Mouse (Mus musculus) layer of hippocampus, postnatal 10 days (tissue): ENCODE results near the gene Slc5a6. TPM values are rescaled to one million over a fixed set of nuclear protein-coding genes. Genes with fewer than 3 reads are reported as not detected.
"Not testable (repeated sequence)": the region's sequence is repeated elsewhere in the genome, so short reads cannot be mapped to it uniquely, and the experiment has no call there.

Experiments
- DNase-seq, 2 experiments: peaks; one replicate each; pipeline ENCODE4 v3.0.0; 2021; ENCODE audit warnings: low spot score in 2 of 2
- total RNA-seq, 2 experiments: library from RNA; stranded (reverse); gene quantifications; 2 replicates each; pipeline ENCODE4 v1.2.3; 2021

Gene Slc5a6
- total RNA-seq, 2 experiments from 2014 or later, result 14.2 to 16.6 TPM

GRCm38 (mm10) chr5:31071059-31071458 lies 22.3 kb upstream of the Slc5a6 start:
- DNase-seq, result no peak

- DNase-seq, result no peak
Observed at GRCm38 (mm10) chr5:31069810-31070209, 21.1 kb upstream of the Slc5a6 start.

GRCm38 (mm10) chr5:31055216-31056140 lies 6.8 kb upstream of the Slc5a6 start:
- no peak for DNase-seq

GRCm38 (mm10) chr5:31054261-31055215 lies 5.8 kb upstream of the Slc5a6 start, which contains the start of gene Cad:
Cad (plus strand) TSS chr5:31054780.
- peak; percentile 92 to 94 for DNase-seq

GRCm38 (mm10) chr5:31053728-31054127 lies 5.0 kb upstream of the Slc5a6 start:
- DNase-seq, result not testable (repeated sequence)

- no peak for DNase-seq
Observed at GRCm38 (mm10) chr5:31050427-31050826, 1.7 kb upstream of the Slc5a6 start.

- peak; percentile 98 to 99 for DNase-seq
Observed at GRCm38 (mm10) chr5:31047848-31048762, 619 bp downstream of the Slc5a6 start, which contains the start of gene Atraid. Atraid (plus strand) TSS chr5:31048312.

- no peak for DNase-seq
Observed at GRCm38 (mm10) chr5:31047074-31047473, 1.6 kb downstream of the Slc5a6 start.

GRCm38 (mm10) chr5:31046416-31046815 lies 2.3 kb downstream of the Slc5a6 start:
- no peak for DNase-seq

GRCm38 (mm10) chr5:31038171-31038845 lies 10.4 kb downstream of the Slc5a6 start:
- no peak for DNase-seq

GRCm38 (mm10) chr5:31036556-31036955 lies 12.2 kb downstream of the Slc5a6 start:
- DNase-seq, result not testable (repeated sequence)

- DNase-seq, result no peak
Observed at GRCm38 (mm10) chr5:31034669-31035068, 14.1 kb downstream of the Slc5a6 start.

- DNase-seq, result no peak
Observed at GRCm38 (mm10) chr5:31031508-31031907, 17.2 kb downstream of the Slc5a6 start.

- no peak for DNase-seq
Observed at GRCm38 (mm10) chr5:31030926-31031325, 17.8 kb downstream of the Slc5a6 start.

- no peak for DNase-seq
Observed at GRCm38 (mm10) chr5:31024641-31025040, 24.1 kb downstream of the Slc5a6 start.

- DNase-seq, result no peak
Observed at GRCm38 (mm10) chr5:31023254-31023653, 25.5 kb downstream of the Slc5a6 start.

- DNase-seq, result no peak
Observed at GRCm38 (mm10) chr5:31022690-31023089, 26.0 kb downstream of the Slc5a6 start.

GRCm38 (mm10) chr5:31021790-31022189 lies 26.9 kb downstream of the Slc5a6 start:
- DNase-seq, result not testable (repeated sequence)

GRCm38 (mm10) chr5:31015913-31016312 lies 32.8 kb downstream of the Slc5a6 start:
- no peak for DNase-seq

- no peak for DNase-seq
Observed at GRCm38 (mm10) chr5:31012737-31013136, 36.0 kb downstream of the Slc5a6 start.
